Mouse (Mus musculus): ENCODE results near the gene Zfp563. TPM values are rescaled to one million over a fixed set of nuclear protein-coding genes. Genes with fewer than 3 reads are reported as not detected.

Gene Zfp563
- 1 to 10 TPM; 4.3 to 7.2 TPM for polyA plus RNA-seq (2017; shearing (Covaris generic))

DNA sequence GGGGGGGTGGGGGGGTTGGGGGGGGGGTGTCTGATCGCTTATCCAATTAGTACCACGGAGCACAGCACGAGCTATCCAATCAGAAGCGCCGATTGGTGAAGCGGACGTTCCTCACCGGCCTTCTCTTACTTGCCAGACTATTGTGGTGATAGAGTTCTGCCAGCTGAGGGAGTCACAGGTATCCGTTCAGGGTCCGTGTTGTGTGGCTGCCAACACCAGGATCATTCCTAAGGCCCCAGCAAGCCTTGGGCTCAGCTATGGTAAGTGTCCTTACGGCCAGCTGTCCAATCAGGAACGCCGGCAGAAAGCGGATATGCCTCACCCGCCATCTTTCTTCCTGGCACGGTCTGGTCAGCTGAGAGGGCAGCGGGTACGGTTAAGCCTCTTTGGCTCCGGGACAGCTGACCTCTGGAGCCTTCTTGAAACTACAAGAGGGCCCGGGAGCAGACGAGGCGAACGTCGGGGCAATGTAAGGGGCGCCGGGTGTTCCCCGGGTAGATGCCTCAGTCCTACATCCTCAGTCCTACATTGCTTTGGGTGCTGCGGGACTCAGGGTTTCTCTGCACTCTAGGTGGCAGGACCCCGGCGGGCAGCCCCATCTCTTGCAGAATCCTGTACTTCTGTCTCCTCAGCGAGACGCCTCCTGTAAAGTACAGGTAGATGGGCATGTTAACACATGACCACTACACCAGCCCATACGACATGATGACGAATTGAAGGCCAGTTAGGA is at the start of gene Zfp563:
Gene Zfp563, plus strand, starts transcription at position 91 of the 730 bp plus-strand sequence.

DNA sequence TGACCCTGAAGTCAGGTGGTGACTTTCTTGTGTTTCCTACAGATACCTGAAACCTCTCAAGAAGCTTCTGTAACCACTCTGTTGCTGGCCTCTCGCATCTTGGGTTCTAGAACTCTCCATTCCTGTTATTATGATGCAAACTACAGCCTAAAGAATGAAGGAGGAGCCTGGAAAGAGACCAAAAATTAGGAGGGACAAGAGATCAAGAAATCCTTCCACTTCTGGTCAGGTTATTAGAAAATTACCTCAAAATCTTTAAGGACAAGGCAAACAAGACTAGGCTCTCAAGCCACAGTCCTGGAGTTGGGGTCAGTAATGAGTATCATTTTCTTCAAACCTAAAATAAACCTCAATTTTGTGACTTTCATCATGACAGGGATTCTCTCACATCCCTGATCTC is 21.2 kb upstream of the Zfp563 start, which contains the start of gene 4921501E09Rik:
Gene 4921501E09Rik, minus strand, starts transcription at position 101 of the 400 bp plus-strand sequence.

DNA sequence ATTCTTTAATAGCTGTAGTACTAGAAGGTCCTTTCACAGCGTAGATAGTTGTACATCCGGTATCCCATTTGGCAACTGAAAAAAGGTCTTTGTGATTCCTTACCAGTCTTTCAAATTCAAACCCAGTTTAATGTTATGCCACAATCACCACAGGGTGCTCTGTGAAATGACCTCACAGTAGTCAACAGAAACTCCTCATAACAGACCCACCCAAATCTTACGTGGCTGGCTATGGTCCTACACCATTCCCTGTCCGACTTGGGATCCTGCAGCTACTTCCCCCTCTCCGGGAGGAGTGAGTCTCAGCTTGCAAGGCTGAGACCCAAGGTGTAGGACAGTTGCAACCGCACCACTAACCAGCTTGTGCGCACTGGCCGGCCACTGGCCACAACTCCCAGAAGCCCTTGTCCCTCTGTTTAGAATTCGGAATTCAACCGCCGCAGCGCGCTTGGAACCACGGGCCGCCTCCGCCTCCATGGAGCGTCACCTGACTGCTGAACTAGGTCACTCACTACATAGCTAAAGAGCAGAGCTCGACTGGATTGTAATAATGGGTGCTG is 50.2 kb downstream of the Zfp563 start, which contains the start of gene Morc2b:
Gene Morc2b, minus strand, starts transcription at position 423 of the 560 bp plus-strand sequence.

Other genes with a start within 250 kb of the Zfp563 start
- 10 to 100 TPM in 1 of 2 experiments, 1 to 10 TPM in 1; 4.5 to 11.1 TPM for gene Zfp870, start 197.7 kb upstream of the Zfp563 start, polyA plus RNA-seq (2017; shearing (Covaris generic))
- gene Cyp4f14, start 172.0 kb upstream of the Zfp563 start, polyA plus RNA-seq (2017; shearing (Covaris generic)) = not detected
- 10 to 100 TPM; 19.3 to 31.7 TPM for gene Cyp4f13, start 141.9 kb upstream of the Zfp563 start, polyA plus RNA-seq (2017; shearing (Covaris generic))
- gene Zfp472, start 123.5 kb upstream of the Zfp563 start, polyA plus RNA-seq (2017; shearing (Covaris generic)) = 10 to 100 TPM; 21.0 to 21.3 TPM
- 10 to 100 TPM; 15.0 to 15.1 TPM for gene Zfp952, start 96.2 kb upstream of the Zfp563 start, polyA plus RNA-seq (2017; shearing (Covaris generic))
- 1 to 10 TPM; 4.9 to 6.6 TPM for gene Zfp763, start 55.9 kb upstream of the Zfp563 start, polyA plus RNA-seq (2017; shearing (Covaris generic))
- not detected for gene 4921501E09Rik, start 21.3 kb upstream of the Zfp563 start, polyA plus RNA-seq (2017; shearing (Covaris generic))
- not detected for gene Morc2b, start 50.4 kb downstream of the Zfp563 start, polyA plus RNA-seq (2017; shearing (Covaris generic))
- gene Olfr55, start 79.1 kb downstream of the Zfp563 start, polyA plus RNA-seq (2017; shearing (Covaris generic)) = under 1 TPM in 1 of 2 experiments, not detected in 1; 0.05 TPM
- gene Olfr239, start 102.0 kb downstream of the Zfp563 start, polyA plus RNA-seq (2017; shearing (Covaris generic)) = not detected
- gene Olfr1564, start 132.4 kb downstream of the Zfp563 start, polyA plus RNA-seq (2017; shearing (Covaris generic)) = not detected
- 10 to 100 TPM; 10.2 to 16.2 TPM for gene Zfp955a, start 165.8 kb downstream of the Zfp563 start, polyA plus RNA-seq (2017; shearing (Covaris generic))
- gene Olfr63, start 175.4 kb downstream of the Zfp563 start, polyA plus RNA-seq (2017; shearing (Covaris generic)) = under 1 TPM in 1 of 2 experiments, not detected in 1; 0.06 TPM
- gene Zfp955b, start 200.2 kb downstream of the Zfp563 start, polyA plus RNA-seq (2017; shearing (Covaris generic)) = 10 to 100 TPM in 1 of 2 experiments, 1 to 10 TPM in 1; 8.2 to 11.0 TPM

All from activated CD4-positive, CD25-positive, alpha-beta regulatory T cell (primary cell).